In genomic region chr7:115360142-115360541, GRCm38 (mm10) we compare ENCODE assay signal across 15 mouse cellular contexts.
"Had no signal": no experiment of that assay in that cellular context is flagged by ENCODE, and none has a peak within 500 bp of the region (broad histone marks: within the 10 kb centered on the region; RNA-seq: fewer than 3 reads in every experiment).

No protein-coding gene starts in this region.

- ATAC-seq: intestine, postnatal 0 days; liver, postnatal 0 days; lung, postnatal 0 days had no signal

- H3K9ac ChIP-seq: liver, embryonic 14.5 days; liver, postnatal 0 days; lung, embryonic 14.5 days had no signal

- DNase-seq: kidney, adult 2 months; kidney, postnatal 10 days; kidney, postnatal 36 days; liver, postnatal 0 days; lung, embryonic 14.5 days; lung, postnatal 36 days; midbrain, embryonic 14.5 days; right cerebral cortex, adult 18-20 months; right cerebral cortex, postnatal 14 days; spleen, adult 18-20 months had no signal

- H3K27ac ChIP-seq: liver, embryonic 14.5 days had no signal

- H3K4me2 ChIP-seq: liver, embryonic 11.5 days; lung, embryonic 14.5 days; midbrain, embryonic 11.5 days had no signal
